Mouse (Mus musculus): ENCODE measurements around the gene Cyp27b1.
"Not testable (repeated sequence)": the region's sequence is repeated elsewhere in the genome, so short reads cannot be mapped to it uniquely, and the experiment has no call there.

Cyp27b1 gene

GRCm38 (mm10) chr10:127071203-127071602 is 23.2 kb downstream of the Cyp27b1 start:
- DNase-seq, result no peak

DNA sequence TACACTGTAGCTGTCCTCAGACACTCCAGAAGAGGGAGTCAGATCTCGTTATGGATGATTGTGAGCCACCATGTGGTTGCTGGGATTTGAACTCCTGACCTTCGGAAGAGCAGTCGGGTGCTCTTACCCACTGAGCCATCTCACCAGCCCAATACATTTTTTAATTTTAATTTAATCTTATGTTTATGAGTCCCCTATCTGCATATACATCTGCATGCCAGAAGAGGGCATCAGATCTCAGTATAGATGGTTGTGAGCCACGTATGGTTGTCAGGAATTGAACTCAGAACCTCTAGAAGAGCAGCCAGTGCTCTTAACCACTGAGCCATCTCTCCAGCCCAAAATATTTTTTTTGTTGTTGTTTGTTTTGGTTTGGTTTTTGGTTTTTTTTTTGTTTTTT is 24.2 kb downstream of the Cyp27b1 start:
- not testable (repeated sequence) for DNase-seq

GRCm38 (mm10) chr10:127072969-127073368 is 24.9 kb downstream of the Cyp27b1 start:
- DNase-seq, result not testable (repeated sequence)

- no peak for DNase-seq
Observed at GRCm38 (mm10) chr10:127073981-127074380, 25.9 kb downstream of the Cyp27b1 start.

GRCm38 (mm10) chr10:127075080-127075479 is 27.0 kb downstream of the Cyp27b1 start, which contains the start of gene Agap2:
Agap2 (plus strand) TSS chr10:127075284.
- DNase-seq, result peak; percentile 90

DNA sequence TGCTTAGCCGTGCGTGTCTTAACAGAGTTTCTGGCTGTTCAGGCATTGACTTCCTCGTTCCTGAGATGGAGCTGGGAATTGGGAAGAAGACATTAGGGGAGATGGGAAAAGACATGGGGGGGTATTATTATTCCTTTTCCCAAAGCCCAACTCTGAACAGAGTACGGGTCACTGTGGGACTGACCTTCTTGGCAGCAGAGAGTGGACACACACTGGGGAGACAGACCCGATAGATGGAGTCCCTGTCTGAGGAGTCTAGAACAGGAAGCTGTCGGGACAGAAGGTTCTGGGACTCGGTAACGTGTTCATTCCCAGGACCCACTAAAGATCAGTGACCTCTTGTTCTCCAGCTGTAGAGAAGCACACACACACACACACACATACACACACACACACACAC is 27.6 kb downstream of the Cyp27b1 start:
- no peak for DNase-seq

DNA sequence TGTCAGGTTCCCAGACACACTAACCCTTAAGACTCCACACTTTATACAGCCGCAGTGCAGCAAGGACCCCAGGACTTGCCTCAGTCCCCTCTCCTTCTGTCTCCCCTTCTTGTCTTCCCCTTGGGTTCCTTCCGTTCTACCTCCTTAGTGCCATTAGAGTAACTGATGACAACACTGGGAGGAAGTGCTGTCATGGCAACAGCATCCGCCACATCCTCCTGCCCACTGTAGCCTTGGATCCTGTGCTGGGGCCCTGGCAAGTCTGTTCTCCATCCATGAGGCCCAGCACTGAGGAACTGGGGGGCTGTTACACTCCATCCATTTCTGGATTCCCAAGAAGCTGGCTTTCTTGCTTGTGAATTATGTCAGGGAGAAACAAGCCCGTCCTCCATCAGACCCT is 28.0 kb downstream of the Cyp27b1 start:
- peak; percentile 72 for DNase-seq

- no peak for DNase-seq
Observed at GRCm38 (mm10) chr10:127077515-127077914, 29.5 kb downstream of the Cyp27b1 start.

DNA sequence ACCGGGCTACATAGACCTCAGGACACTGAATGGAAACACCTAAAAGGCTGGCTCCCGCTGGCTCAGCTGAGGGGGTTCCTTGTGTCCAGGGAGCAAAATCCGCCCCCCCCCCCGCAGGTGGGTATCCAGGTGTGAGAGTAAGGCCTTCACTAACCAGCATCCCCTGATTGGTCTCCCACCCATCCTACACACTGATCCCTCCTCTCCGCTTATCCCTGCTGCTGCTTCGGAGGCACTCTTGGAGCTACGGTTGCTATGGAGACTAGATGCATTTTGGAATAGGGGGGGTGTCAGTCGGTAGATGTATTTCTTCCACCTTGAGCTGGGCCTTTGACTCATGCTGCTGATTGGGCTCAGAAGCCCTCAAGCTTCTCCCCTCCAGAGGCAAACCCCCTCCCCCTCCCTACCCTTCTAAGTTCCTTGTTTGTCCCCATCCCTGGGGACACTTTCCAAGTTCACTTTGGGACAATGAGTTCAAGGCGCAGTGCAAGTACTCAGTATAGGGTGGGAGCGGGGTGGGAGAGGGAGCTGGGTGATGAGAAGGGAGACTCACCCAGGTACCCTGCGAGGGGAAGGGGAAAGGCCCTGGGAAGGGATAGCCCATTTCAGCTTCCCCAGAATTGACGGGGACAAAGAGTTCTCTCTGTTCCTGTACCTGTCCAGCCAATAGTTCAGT is 30.1 kb downstream of the Cyp27b1 start:
- DNase-seq, result no peak

DNA sequence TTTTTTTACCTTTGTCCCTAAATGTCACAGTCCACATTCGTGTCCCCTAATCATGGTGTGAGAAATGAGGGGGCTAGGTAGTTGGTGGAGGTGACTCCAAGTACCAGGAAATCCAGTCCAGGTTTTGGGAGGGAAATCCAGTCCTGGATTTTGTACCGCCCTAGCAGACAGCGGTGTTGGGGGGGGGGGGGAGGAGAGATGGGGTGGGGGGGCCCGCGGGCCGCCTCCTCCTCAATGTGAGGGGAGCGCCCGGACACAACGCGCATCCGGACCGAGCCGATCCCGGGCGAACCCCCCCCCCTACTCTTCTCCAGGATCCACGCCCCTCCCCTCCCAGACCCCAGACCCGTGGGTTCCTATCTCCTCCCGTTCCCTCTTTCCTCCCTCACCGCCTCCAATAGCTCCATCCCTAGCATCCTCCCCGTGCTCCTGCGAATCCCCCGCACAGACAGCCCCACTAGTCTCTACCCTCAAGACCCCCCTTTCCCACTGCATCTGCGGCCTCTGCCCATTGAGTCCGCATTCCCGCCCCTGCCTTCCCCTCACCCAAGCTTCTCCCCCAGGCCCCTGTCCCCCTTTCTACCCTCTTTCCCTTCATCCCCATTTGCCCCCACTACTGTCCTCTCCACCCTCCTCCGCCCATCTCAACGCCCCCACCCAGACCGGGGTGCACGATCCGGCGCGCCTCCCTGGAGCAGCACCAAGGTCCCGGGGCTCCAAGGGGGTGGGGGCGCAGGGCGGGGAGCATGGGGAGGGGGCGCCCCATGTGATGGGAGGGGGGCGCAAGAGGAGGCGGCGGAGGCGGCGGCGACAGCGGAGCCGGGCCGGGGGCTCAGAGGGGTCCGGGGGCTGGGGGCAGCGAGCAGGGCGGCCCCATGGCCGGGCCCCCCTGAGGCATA is 30.9 kb downstream of the Cyp27b1 start:
- no peak for DNase-seq

GRCm38 (mm10) chr10:127079665-127080391 is 31.8 kb downstream of the Cyp27b1 start:
- no peak for DNase-seq

- DNase-seq, result no peak
Observed at GRCm38 (mm10) chr10:127080901-127081780, 33.1 kb downstream of the Cyp27b1 start.

- DNase-seq, result no peak
Observed at GRCm38 (mm10) chr10:127081996-127082620, 34.1 kb downstream of the Cyp27b1 start.

DNA sequence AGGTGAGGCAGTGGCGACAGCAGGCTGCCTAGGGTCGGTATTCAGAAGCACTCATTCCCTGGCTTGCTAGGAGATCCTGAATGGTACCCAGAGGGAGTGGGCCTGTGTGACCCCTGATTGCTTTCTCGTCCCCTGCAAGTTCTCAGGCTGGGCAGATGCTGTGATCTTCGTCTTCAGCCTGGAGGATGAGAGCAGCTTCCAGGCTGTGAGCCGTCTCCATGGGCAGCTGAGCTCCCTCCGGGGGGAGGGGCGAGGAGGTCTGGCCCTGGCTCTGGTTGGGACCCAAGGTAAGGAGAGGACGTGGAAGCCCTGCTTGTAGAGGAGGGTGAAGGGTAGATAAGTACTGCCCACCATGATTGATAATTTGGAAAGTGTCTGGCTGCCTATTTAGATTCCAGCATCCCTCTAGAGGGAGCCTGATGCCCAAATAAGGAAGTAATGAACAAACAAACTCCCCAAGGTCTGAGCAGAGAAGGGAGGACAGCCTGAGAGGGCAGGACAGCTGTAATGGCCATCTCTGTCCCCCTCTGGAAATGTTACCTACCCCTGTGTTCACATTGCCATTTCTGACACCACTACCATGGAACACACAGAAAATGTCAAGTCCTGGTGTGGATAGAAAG is 35.4 kb downstream of the Cyp27b1 start:
- DNase-seq, result no peak

- no peak for DNase-seq
Observed at GRCm38 (mm10) chr10:127083915-127084306, 35.9 kb downstream of the Cyp27b1 start.

DNA sequence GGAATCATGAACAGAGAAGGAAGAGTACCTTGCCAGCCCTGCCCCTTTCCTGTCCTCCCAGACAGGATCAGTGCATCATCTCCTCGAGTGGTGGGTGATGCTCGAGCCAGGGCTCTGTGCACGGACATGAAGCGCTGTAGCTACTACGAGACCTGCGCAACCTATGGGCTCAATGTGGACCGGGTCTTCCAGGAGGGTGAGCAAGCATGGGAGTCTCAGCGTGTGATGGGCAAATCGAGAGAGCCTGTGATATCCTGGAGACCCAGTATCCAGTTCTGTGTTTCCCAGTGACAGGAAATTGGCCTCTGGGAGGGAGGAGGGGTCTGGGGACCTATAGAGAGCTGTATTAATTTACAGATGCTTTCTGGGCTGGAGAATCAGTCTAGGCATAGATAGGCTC is 37.0 kb downstream of the Cyp27b1 start:
- DNase-seq, result no peak

- DNase-seq, result no peak
Observed at GRCm38 (mm10) chr10:127085633-127086032, 37.6 kb downstream of the Cyp27b1 start.

GRCm38 (mm10) chr10:127090560-127091411 is 42.7 kb downstream of the Cyp27b1 start:
- no peak for DNase-seq

GRCm38 (mm10) chr10:127091507-127092396 is 43.7 kb downstream of the Cyp27b1 start:
- DNase-seq, result no peak
